Mouse (Mus musculus) hindlimb bud, embryonic 11.5 days (tissue): ENCODE results near the gene Ncmap.

Experiments used
- DNase-seq: peaks from one replicate; pipeline ENCODE4 v3.0.0-alpha.2; 2012; ENCODE audit warnings: low read depth, low spot score; ENCODE audit errors: extremely low spot score

The Ncmap gene

DNA sequence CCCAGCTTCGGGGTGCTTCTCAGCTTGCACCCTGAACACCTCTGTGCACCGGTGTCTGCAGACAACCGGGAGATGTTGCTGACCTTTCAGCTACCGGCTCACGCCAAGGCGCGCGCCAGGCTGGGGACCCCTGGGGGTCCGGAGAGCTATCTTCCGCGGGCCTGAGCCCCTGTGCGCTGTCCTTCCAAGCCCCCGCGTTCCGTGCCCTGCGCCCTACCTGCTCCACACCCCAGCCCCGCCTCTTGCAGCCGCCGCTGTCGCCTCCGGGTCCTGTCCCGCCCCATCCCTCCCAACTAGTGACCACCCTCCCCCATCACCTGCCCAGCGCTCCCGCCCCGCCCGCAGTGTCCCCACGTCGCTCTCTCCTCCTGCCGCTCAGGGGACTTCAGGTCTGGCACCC lies at the start of gene Ncmap:
Gene Ncmap, minus strand, starts transcription at position 237 of the 400 bp plus-strand sequence.
- DNase-seq: no peak

GRCm38 (mm10) chr4:135442473-135442872 lies 44.4 kb upstream of the Ncmap start:
- DNase-seq: no peak

- no peak for DNase-seq
These were observed 42.0 kb upstream of the Ncmap start for GRCm38 (mm10) chr4:135439904-135440522.

DNA sequence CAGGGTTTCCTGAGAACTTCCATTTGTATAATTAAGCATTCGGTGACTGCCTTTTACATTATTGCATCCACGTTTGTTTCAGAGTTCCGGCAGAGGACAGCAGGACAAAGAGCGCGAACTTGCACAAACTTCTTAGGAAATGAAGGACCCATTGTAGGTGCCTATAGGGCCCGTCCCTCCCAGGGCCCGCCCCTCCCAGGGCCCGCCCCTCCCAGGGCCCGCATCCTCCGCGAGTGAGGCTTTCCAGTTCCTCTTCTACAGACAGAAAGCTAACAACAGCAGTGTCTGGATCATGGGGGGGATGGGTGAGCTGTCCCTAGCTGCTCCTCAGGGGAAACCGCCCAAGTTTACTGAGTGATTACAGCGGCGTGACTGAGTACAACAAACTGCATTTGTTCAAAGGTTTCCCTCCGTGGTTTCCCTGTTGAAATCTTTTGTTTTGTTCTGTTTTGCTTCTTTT lies 41.2 kb upstream of the Ncmap start:
- no peak for DNase-seq

DNA sequence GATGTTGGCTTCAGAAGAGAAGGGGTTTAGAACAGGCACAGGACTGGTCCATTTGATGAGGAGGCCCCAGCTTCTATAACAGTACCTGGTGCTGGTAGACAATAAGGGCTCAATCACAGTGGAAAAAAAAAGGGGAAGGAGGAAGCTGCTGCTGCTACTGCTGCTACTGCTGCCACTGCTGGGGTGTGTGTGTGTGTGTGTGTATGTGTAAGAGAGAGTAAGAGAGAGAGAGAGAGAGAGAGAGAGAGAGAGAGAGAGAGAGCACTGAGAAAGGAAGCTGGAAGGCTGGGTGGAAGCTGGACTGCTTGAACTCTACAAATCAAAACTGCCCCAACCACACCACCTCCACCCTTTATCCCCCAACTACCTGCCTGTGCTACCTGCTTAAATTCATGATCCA lies 39.9 kb upstream of the Ncmap start:
- no peak for DNase-seq

DNA sequence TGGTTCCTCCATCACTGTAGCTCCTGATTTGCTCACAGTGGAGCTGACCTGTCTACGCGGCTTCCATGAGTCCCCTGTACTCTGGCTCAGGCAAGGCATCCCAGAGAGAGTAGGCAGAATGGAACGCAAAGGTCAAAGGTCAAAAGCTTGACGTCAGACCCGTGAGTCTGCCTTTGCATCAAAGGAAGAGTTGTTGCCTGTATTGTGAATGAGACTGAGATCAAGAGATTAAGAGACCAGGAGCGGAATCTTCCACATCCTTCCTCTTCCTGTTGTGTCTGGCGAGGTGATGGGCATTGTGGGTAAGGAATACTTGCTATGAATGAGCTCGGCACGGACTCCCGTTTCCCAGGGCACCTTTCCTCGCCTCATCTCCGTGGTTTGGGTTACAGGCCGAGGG lies 38.3 kb upstream of the Ncmap start:
- no peak for DNase-seq

GRCm38 (mm10) chr4:135434395-135434789 lies 36.4 kb upstream of the Ncmap start:
- DNase-seq: no peak

DNA sequence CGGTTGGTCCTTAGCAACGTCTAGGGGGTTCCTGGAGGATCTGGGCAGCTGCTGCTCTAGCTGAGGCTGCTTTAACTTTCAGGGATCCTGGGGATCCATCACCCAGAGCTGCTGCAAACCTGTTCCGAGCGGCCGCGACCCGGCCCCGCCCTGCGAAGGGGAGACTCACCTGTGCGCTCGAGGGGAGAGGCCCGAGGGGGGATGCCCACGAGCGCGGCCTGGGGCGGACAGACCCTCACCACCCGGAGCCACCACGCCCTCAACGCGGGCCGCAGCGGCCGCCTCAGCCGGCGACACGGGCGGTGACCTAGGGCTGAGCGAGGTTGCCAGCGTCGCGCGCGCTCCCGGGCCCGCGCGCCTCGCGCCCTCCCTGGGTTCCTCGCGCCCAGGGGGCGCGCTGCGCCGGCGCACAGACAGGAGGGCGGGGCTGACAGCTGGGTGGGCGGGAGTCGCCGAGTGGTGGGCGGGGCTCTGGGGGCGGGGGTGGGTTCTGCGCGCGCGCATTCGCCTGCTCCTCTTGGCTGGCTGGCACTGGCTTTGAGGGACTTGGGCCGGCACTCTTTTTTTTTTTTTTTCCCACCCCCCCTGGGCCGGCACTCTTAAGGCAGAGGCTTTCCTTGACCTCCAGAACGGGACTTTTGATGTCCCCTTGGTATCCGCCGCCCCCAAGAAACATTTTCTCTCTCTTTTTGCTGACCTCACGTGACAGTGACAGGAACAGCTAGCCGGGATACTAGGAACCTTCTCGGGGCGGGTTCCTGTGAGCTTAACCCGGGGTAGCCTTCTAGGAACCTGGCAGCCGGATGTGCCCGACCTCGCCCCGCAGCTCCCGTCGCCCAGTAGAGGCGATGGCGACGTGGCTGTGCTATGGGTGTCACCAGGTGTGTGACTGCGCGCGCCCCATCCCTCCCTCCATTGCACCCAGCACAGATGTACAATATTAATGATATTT lies 35.7 kb upstream of the Ncmap start, which contains the start of gene Rcan3:
Gene Rcan3, minus strand, starts transcription at position 411 of the 952 bp plus-strand sequence.
- DNase-seq: no peak

- DNase-seq: no peak
These were observed 35.0 kb upstream of the Ncmap start for GRCm38 (mm10) chr4:135433086-135433442.

GRCm38 (mm10) chr4:135429990-135430760 lies 32.1 kb upstream of the Ncmap start:
- no peak for DNase-seq

- no peak for DNase-seq
These were observed 31.4 kb upstream of the Ncmap start for GRCm38 (mm10) chr4:135429383-135429782.

DNA sequence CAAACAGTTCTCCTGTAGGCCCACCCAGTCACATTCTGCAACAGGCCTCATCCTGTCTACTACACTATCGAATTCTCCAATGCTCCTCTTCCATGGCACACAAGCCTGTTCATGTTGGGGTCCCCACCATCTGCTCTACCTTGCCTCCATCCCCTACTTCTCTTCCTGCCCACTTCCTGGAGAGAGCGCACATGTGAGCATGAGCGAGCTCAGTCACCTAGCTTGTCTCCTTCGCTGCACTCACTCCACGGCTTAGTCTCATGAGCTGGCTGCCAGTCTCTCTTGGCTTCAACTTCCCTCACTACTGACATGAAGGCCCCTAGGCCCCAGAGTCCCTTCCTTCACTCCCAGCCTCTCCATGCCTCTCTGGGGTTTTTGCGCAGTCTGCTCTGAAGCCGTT lies 28.6 kb upstream of the Ncmap start:
- no peak for DNase-seq

- no peak for DNase-seq
These were observed 27.6 kb upstream of the Ncmap start for GRCm38 (mm10) chr4:135425625-135426024.

DNA sequence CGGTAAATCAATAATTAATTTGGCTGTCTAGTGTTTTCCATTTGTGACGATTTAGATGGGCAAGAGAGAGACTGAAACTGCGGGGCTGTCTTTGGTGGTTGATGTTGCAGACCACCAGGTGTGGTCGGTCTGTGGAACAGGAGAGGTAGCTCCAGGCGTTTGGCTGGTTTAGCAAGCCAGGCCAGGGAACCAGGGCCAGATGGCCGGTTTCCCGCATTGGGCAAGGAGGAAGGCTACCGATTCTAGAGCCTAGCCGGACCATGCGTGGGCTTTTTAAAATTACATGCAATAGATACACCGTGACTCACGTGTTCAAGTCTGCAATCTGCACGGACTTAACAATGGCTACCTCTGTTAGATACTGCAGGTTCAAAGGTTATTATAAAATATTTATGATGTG lies 22.9 kb upstream of the Ncmap start:
- DNase-seq: no peak

DNA sequence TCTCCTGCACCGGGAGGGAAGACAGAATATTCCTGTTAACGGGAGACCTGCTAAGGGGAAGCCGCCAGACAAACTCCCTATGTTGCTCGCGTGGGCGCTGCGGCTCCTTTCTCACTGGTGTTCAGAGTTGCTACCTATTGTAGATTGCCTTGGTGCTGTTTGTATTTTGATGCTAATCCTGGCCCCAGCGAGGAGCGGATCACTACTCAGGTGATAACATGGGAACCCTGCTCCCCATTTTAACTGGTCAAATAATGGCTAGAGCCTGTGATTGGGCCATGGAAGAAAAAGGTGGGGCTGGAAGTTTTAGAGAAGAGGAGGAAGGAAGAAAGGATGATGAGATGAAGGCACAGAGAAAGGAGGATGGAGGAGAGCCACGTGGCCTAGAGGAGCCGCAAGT lies 22.4 kb upstream of the Ncmap start:
- no peak for DNase-seq

DNA sequence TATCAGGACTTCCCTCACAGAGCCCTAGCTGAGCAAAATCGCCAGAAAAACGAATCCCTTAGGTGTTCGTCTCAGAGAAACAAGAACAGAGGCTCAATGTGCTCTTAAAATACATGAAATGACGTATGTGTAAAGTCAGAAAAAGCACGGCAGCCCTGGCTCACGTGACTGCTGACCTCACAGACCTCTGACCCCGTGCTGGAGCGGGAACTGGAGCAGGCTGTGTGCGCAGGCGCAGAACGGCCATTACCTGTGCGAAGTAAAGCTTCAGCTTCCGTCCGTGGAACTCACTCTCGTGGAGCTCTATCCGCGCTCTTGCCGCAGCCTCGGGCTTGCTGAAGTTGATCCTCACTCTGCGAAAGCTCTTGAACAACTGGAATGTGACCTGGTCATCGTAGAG lies 22.0 kb upstream of the Ncmap start:
- no peak for DNase-seq

DNA sequence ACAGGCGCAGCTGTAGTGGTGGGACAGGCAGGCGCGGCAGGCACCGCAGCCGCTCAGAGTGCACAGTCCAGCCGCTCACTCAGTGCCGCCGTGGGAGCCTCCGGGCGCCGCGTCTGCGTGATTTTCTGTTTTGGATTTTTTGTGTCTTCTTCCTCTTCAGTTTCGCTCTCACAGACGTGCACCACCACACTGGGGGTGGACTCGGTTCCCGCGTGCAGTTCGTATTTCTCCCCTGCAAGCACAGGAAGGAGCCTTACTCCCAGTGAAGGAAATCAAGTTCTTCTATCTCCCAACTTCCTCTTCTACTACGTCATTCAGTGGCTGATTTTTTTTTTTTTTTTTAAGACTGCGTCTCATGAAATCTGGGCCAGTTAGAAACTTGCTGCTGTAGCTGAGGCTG lies 18.3 kb upstream of the Ncmap start:
- DNase-seq: no peak

DNA sequence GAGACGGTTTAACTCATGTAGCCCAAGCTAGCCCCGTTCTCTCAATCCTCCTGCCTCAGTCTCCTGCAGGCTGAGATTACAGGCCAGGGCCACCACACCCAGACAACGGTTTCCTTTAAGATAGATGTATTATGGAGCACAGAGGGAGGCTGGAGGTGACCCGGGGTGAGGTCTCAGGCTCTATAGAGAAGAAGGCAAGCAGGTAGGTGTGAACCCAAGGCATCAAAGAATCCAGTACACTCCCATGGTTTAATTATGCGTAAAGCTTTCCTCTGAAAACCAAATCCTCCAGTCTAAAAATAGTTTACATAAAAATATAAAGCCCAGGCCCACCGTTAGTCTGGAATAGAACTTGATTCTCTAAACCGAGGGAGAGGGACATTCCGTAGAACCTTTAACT lies 15.5 kb upstream of the Ncmap start:
- DNase-seq: no peak

DNA sequence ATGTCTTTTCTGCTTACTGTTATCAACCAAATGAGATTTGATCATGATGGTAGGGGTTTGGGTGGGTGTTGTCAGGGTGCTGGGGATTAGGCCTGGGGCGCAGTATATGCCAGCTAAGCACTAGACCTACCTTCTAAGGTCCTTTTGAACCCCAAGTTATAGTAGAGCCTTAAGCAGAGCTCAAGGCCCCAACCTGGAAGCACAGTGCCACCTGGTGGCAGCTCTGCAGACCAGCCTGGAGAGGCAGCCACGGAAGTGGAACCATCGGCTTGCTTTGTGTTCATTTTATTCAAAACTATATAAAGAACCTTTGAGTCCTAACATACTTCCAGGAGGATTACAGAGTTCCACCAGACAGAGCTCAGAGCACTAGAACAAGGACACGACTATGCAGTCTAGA lies 13.6 kb upstream of the Ncmap start:
- no peak for DNase-seq

- no peak for DNase-seq
These were observed 8.2 kb upstream of the Ncmap start for GRCm38 (mm10) chr4:135406180-135406579.

- no peak for DNase-seq
These were observed 6.9 kb upstream of the Ncmap start for GRCm38 (mm10) chr4:135404916-135405315.

GRCm38 (mm10) chr4:135404048-135404447 lies 6.0 kb upstream of the Ncmap start:
- no peak for DNase-seq
